Mouse (Mus musculus) neural tube, embryonic 14.5 days (tissue): Measurements from ENCODE around the gene Batf2. TPM values are rescaled to one million over a fixed set of nuclear protein-coding genes. Genes with fewer than 3 reads are reported as not detected.
A peak's percentile ranks its signal among the peaks of the same experiment; 100 is the strongest.
"Not testable (repeated sequence)": the region's sequence is repeated elsewhere in the genome, so short reads cannot be mapped to it uniquely, and the experiment has no call there.

Experiments used
- ATAC-seq: fragments of 200-750 bp; cut with Nextera tagmentation; 2 replicates; pipeline ENCODE4 v1.8.0; 2017; ENCODE audit warnings: low read depth, mild to moderate bottlenecking, moderate TSS enrichment, moderate library complexity
- H3K27ac ChIP-seq: fragments of 300-500 bp; sonication (generic); 2 replicates; pipeline ENCODE4 v1.5.1; 2014; ENCODE audit warnings: low read depth, mild to moderate bottlenecking, control low read depth, low read length, moderate library complexity, mixed read lengths
- H3K27me3 ChIP-seq: fragments of 300-500 bp; sonication (generic); 2 replicates; pipeline ENCODE4 v1.6.1; 2014; ENCODE audit warnings: low read length; ENCODE audit not compliant: control insufficient read depth, insufficient read depth
- H3K36me3 ChIP-seq: fragments of 300-500 bp; sonication (generic); 2 replicates; pipeline ENCODE4 v1.6.1; 2014; ENCODE audit warnings: low read length, mixed read lengths; ENCODE audit not compliant: control insufficient read depth, insufficient read depth
- H3K4me1 ChIP-seq: fragments of 300-500 bp; sonication (generic); 2 replicates; pipeline ENCODE4 v1.6.1; 2014; ENCODE audit warnings: low read length; ENCODE audit not compliant: control insufficient read depth, insufficient read depth
- H3K4me2 ChIP-seq: fragments of 300-500 bp; sonication (generic); 2 replicates; pipeline ENCODE4 v1.6.1; 2014; ENCODE audit warnings: mild to moderate bottlenecking, low read depth, low read length, control low read depth
- H3K4me3 ChIP-seq: fragments of 300-500 bp; sonication (generic); 2 replicates; pipeline ENCODE4 v1.5.1; 2014; ENCODE audit warnings: low read depth, low read length, control low read depth, mixed read lengths
- H3K9ac ChIP-seq: fragments of 300-500 bp; sonication (generic); replicated peaks from 2 replicates; pipeline ENCODE4 v1.6.1; 2014; ENCODE audit warnings: low read depth, mild to moderate bottlenecking, control low read depth, low read length, mixed read lengths
- H3K9me3 ChIP-seq: fragments of 300-500 bp; sonication (generic); 2 replicates; pipeline ENCODE4 v1.6.1; 2016; ENCODE audit warnings: low read length; ENCODE audit not compliant: control insufficient read depth
- whole genome bisulfite sequencing: fragments of 180-500 bp; shearing (Covaris S2); extraction: QIAGEN DNeasy Blood & Tissue Kit; methylation state at CpG from one replicate; pipeline ENCODE4 v1.1.7; 2014; 5-methylcytosine and 5-hydroxymethylcytosine counted together
- polyA plus RNA-seq: library from polyadenylated mRNA; unstranded; fragments of >200 nt; fragmentation: Nextera tagmentation; extraction: Ambion mirVana; gene quantifications from 2 replicates; pipeline ENCODE4 v1.2.1, GENCODE M21; 2014

Gene Batf2
- polyA plus RNA-seq, 1 experiment from 2014 or later: not detected

GRCm38 (mm10) chr19:6126789-6127580 lies 13.8 kb upstream of the Batf2 start:
- Histone ChIP-seq H3K36me3 (no peaks in the 10 kb centered on the region), H3K4me1 (peaks cover 3% of the 10 kb centered on the region; the same call in 1 of the 2 replicates), H3K9me3 (no peaks in the 10 kb centered on the region), H3K9ac (no peak overlapping the region), H3K4me3 (peak overlapping the region; percentile 48), H3K4me2 (peak overlapping the region; percentile 45), H3K27me3 (no peaks in the 10 kb centered on the region), H3K27ac (no peak overlapping the region)
- no peak for ATAC-seq
- WGBS: 72% methylated on average over 10 of the region's 10 CpGs

DNA sequence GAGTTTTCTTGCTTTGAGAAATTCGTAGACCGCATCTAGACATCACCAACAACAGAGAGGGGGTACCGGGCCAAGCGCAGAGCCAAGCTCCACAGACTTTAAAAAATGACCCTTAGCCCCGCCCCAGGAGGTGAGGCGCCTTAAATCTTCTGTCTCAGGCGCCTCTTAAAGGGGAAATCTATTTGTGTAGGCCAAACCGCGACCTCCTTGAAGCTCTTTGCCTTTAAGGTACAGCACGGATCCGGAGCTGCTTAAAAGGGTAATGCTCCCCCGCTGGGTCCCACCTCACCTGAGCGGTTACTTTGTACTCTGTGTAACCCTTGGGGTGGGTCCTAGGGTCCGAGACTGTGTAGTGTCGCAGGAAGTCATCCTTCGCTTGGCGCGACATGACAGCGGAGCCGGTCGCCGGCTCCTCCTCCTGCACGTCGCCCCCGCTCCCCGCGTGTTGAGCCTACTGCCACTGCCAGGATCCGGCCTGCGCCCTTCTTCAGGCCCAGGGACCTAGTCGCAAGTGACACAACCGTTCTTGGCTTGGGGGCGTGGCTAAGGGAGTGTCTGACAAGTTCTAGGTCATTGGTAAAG lies 12.9 kb upstream of the Batf2 start, which contains the start of gene Snx15:
Gene Snx15, minus strand, starts transcription at position 545 of the 582 bp plus-strand sequence.
- H3K36me3 ChIP-seq: no peaks in the 10 kb centered on the region
- no peaks in the 10 kb centered on the region for H3K9me3 ChIP-seq
- H3K4me2 ChIP-seq: peak within 1 kb of the TSS; percentile 45
- no peaks in the 10 kb centered on the region for H3K27me3 ChIP-seq
- H3K9ac ChIP-seq: peak within 1 kb of the TSS; percentile 63
- under 1% methylated on average over 32 of the region's 32 CpGs for WGBS
- H3K4me1 ChIP-seq: peaks cover 3% of the 10 kb centered on the region; the same call in 1 of the 2 replicates
- H3K4me3 ChIP-seq: peak within 1 kb of the TSS; percentile 48
- peak; percentile 95 for ATAC-seq
- H3K27ac ChIP-seq: peak within 1 kb of the TSS; percentile 88

DNA sequence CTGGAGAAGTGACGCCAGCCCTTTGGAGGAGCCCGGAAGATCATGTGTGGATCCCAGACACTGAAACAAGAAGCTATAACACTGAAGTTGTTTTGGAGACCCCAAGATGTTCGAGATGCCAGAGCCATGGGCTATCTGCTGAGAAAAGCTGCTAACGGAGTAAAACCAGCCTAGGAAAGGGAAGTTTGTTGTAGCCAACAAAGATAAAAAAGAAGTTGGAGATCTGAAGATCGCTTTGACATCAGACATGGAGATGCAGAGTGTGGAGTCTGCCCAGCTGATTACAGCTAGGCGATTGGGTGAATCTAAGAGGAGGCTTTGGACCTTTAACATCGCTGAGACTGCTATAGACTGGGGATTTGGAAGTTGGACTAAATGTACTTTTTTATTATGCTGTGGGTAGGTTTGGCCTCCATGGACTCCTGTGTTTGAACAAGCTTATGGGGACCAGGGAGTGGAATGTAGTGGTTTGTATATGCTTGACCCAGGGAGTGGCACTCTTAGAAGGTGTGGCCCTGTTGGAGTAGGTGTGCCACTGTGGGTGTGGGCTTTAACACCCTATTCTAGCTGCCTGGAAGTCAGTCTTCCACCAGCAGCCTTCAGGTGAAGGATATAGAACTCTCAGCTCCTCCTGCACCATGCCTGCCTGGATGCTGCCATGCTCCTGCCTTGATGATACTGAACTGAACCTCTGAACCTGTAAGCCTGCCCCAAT lies 10.2 kb upstream of the Batf2 start:
- not testable (repeated sequence) for H3K27ac ChIP-seq, H3K4me2 ChIP-seq, H3K27me3 ChIP-seq, H3K9ac ChIP-seq, H3K4me1 ChIP-seq, ATAC-seq, H3K36me3 ChIP-seq, H3K9me3 ChIP-seq, H3K4me3 ChIP-seq
- 83% methylated on average over 7 of the region's 7 CpGs for WGBS

GRCm38 (mm10) chr19:6132171-6132827 lies 8.5 kb upstream of the Batf2 start:
- ATAC-seq: no peak
- H3K4me2 ChIP-seq: no peak overlapping the region
- H3K9ac ChIP-seq: no peak overlapping the region
- no peaks in the 10 kb centered on the region for H3K9me3 ChIP-seq
- peaks cover 3% of the 10 kb centered on the region; the same call in 1 of the 2 replicates for H3K4me1 ChIP-seq
- 80% methylated on average over 7 of the region's 7 CpGs for WGBS
- no peak overlapping the region for H3K4me3 ChIP-seq
- peaks cover 11% of the 10 kb centered on the region for H3K36me3 ChIP-seq
- no peaks in the 10 kb centered on the region for H3K27me3 ChIP-seq
- H3K27ac ChIP-seq: no peak overlapping the region

GRCm38 (mm10) chr19:6133197-6133596 lies 7.6 kb upstream of the Batf2 start:
- WGBS: 47% methylated on average over 1 of the region's 1 CpGs
- ATAC-seq: not testable (repeated sequence)

GRCm38 (mm10) chr19:6136397-6136796 lies 4.4 kb upstream of the Batf2 start:
- peaks cover 11% of the 10 kb centered on the region for H3K36me3 ChIP-seq
- no peak overlapping the region for H3K4me2 ChIP-seq

More at GRCm38 (mm10) chr19:6133197-6133596, 7.6 kb upstream of the Batf2 start:
- H3K4me3 ChIP-seq, H3K9ac ChIP-seq, H3K27ac ChIP-seq, H3K4me2 ChIP-seq, H3K9me3 ChIP-seq, H3K27me3 ChIP-seq, H3K4me1 ChIP-seq: not testable (repeated sequence)
- H3K36me3 ChIP-seq: peaks cover 11% of the 10 kb centered on the region

DNA sequence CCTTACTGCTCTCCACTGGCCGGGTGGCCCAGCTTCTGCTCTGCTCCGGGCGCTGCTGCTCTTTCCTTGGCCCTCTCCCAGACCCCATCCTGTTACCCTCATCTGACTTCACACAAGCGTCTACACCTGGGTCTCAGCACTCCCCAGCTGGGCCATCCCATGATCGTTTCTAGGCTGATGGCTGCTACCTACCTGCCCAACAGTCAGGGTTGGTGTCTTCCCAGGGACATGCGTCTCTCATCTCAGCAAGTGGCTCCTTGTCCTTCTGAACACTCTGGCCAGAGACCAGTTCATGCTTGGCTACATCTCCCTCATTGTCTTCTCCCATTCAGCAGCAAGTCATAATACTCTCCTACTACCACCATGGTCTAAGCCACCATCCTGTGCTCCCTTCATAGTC lies 1.1 kb upstream of the Batf2 start:
- peak overlapping the region; percentile 58 for H3K4me3 ChIP-seq
- peaks cover 11% of the 10 kb centered on the region for H3K36me3 ChIP-seq
- no peaks in the 10 kb centered on the region; the same call in 1 of the 2 replicates for H3K27me3 ChIP-seq
- WGBS: 92% methylated on average over 6 of the region's 6 CpGs
- H3K4me1 ChIP-seq: peaks cover 11% of the 10 kb centered on the region
- H3K9ac ChIP-seq: peak overlapping the region; percentile 77; the same call in 1 of the 2 replicates
- no peak for ATAC-seq
- H3K9me3 ChIP-seq: no peaks in the 10 kb centered on the region
- no peak overlapping the region; the same call in 1 of the 2 replicates for H3K27ac ChIP-seq
- peak overlapping the region; percentile 89 for H3K4me2 ChIP-seq

More at GRCm38 (mm10) chr19:6136397-6136796, 4.4 kb upstream of the Batf2 start:
- Histone ChIP-seq H3K9me3 (no peaks in the 10 kb centered on the region), H3K9ac (no peak overlapping the region), H3K27me3 (no peaks in the 10 kb centered on the region; the same call in 1 of the 2 replicates), H3K27ac (no peak overlapping the region), H3K4me3 (no peak overlapping the region), H3K4me1 (peaks cover 6% of the 10 kb centered on the region)
- ATAC-seq: no peak
- WGBS: 87% methylated on average over 3 of the region's 3 CpGs

GRCm38 (mm10) chr19:6140374-6140677 lies 457 bp upstream of the Batf2 start:
- 6% methylated on average over 16 of the region's 16 CpGs for WGBS
- peaks cover 11% of the 10 kb centered on the region for H3K4me1 ChIP-seq

More at GRCm38 (mm10) chr19:6140374-6140677, 457 bp upstream of the Batf2 start:
- Histone ChIP-seq H3K4me3 (peak overlapping the region; percentile 58), H3K36me3 (peaks cover 11% of the 10 kb centered on the region), H3K27me3 (no peaks in the 10 kb centered on the region; the same call in 1 of the 2 replicates), H3K4me2 (peak overlapping the region; percentile 89), H3K9ac (peak overlapping the region; percentile 77), H3K27ac (peak overlapping the region; percentile 96), H3K9me3 (no peaks in the 10 kb centered on the region)
- no peak for ATAC-seq
